Mouse (Mus musculus) adrenal gland, adult 10 weeks (tissue): Measurements from ENCODE around the gene Tbx21. TPM values are rescaled to one million over a fixed set of nuclear protein-coding genes. Genes with fewer than 3 reads are reported as not detected.

Source experiments
- polyA plus RNA-seq: library from polyadenylated mRNA; stranded (reverse); fragments of 350-450 nt; fragmentation: Illumina TruSeq; extraction: RNeasy Lipid Tissue Mini Kit (QIAGEN cat#74804); gene quantifications from one replicate; pipeline ENCODE4 v1.2.3, GENCODE M21; 2014; ENCODE audit warnings: low read depth, low replicate concordance

Gene Tbx21
- polyA plus RNA-seq = not detected

DNA sequence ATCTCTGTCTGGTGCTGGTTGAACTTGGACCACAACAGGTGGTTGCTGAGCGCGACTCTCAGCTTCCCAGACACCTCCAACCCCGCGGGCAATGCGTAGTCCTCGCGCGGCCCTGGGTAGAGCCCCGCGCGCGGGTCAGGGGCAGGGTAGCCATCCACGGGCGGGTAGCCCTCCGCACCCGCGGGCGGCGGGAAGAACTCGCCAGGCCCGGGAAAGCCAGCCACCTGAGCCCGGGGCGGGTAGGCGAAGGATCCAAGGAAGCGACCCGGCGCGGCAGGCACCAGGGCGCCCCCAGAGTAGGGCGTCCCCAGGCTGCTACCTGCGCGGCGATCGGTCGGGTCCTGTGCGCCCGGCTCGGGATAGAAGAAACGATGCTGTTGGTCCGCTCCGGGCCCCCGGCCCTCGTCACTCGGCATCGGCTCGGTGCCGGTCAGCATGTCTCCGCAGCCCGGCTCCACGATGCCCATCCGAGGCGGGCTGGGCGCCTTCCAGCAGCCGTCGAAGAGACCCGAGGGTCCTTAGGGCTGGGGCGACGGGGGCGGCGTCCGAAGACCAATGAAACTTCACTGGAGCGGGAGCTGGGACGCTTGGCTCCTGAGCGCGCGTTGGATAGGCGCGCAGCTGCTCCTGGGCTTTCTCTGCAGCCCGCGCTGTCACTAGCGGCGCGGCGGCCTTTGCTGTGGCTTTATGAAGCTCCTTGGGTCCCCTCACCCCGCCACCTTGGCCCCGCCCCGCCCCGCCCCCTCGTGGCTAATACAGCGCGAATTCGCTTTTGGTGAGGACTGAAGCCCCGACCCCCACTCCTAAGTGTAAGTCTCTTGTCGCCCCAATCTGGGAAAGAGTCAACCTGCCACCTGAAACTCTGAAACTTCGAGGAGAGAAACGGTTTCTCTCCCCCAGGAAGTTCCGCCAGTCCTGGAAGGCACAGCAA lies at the start of gene Tbx21:
Gene Tbx21, minus strand, starts transcription at position 661 of the 931 bp plus-strand sequence.

DNA sequence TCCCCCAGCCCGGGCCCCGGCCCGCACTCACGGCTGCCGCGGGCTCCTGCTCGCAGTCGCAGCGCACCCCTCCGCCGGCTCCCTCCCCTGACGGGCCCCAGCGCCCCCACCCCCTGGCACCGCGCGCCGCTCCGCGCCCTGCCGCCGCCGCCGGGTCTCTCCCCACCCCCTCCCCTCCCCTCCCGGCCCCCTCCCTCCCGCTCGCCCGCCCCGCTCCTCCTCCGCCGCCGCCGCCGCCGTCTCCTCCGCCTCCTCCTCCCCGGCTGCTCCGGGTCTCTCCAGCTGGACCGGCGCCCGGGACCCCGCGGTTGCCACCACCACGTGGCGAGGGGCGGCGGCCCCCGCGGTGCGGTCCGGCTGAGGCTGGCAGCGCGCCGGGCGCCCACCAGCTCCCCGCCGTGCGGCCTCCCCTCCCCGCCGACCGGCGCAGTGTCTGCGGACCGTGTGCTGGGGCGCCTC lies 36.2 kb upstream of the Tbx21 start, which contains the start of gene Tbkbp1:
Gene Tbkbp1, minus strand, starts transcription at position 153 of the 459 bp plus-strand sequence.

DNA sequence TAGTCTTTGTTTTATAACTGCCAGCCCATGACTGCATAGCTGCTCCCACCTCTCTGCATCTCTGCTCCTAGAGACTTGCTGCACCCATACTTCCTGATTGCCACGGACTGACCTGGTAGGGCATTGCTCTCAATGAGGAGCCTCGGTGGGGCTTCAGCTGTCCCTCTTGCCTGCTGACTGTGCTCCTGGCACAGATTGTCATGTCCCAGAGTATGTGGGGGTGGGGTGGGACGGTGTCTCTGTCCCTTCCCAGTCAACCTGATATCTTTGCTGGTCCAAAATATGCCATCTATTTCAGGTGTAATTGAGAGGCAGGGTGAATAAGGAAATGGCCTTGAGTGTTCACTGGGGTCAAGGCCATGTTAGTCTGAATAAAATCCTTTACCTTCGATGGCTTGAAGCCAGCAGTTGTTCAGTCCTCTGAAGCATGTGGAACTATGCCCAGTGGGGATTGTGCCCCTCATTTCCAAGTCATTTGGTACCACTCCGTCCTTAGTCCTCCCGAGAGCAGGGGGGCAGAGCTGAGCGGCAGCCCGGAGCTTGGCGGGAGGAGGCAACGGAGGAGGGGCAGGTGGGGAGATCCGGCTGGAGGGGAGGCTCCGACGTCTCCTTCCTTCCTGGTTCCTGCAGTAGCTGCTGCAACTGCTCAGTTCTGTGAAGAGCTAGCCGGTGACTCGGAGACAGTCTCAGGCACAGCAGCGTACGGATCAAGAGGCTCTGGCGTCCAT lies 64.8 kb downstream of the Tbx21 start, which contains the start of gene Osbpl7:
Gene Osbpl7, plus strand, starts transcription at position 413 of the 728 bp plus-strand sequence.

Other genes starting within 250 kb of the Tbx21 start
- 16.9 TPM for gene Cdk5rap3, start 198.8 kb downstream of the Tbx21 start, polyA plus RNA-seq
- gene Prr15l, start 187.2 kb downstream of the Tbx21 start, polyA plus RNA-seq = not detected
- 11.4 TPM for gene Pnpo, start 171.3 kb downstream of the Tbx21 start, polyA plus RNA-seq
- gene Sp2, start 132.4 kb downstream of the Tbx21 start, polyA plus RNA-seq = 4.9 TPM
- not detected for gene Sp6, start 101.9 kb downstream of the Tbx21 start, polyA plus RNA-seq
- not detected for gene Scrn2, start 85.4 kb downstream of the Tbx21 start, polyA plus RNA-seq
- gene Lrrc46, start 73.9 kb downstream of the Tbx21 start, polyA plus RNA-seq = not detected
- gene Mrpl10, start 73.8 kb downstream of the Tbx21 start, polyA plus RNA-seq = 28.6 TPM
- not detected for gene Osbpl7, start 64.7 kb downstream of the Tbx21 start, polyA plus RNA-seq
- gene Tbkbp1, start 36.2 kb upstream of the Tbx21 start, polyA plus RNA-seq = 0.41 TPM
- gene Kpnb1, start 72.5 kb upstream of the Tbx21 start, polyA plus RNA-seq = 141 TPM
- gene Npepps, start 165.3 kb upstream of the Tbx21 start, polyA plus RNA-seq = 140 TPM
- gene Mrpl45, start 200.4 kb upstream of the Tbx21 start, polyA plus RNA-seq = 33.5 TPM
- gene Gpr179, start 236.7 kb upstream of the Tbx21 start, polyA plus RNA-seq = 0.17 TPM
- gene Socs7, start 247.2 kb upstream of the Tbx21 start, polyA plus RNA-seq = 11.1 TPM